Mouse (Mus musculus): Measurements from ENCODE around the gene Ngfr. TPM values are rescaled to one million over a fixed set of nuclear protein-coding genes. Genes with fewer than 3 reads are reported as not detected.

Gene Ngfr
- polyA plus RNA-seq, 1 experiment = 0.02 TPM

DNA sequence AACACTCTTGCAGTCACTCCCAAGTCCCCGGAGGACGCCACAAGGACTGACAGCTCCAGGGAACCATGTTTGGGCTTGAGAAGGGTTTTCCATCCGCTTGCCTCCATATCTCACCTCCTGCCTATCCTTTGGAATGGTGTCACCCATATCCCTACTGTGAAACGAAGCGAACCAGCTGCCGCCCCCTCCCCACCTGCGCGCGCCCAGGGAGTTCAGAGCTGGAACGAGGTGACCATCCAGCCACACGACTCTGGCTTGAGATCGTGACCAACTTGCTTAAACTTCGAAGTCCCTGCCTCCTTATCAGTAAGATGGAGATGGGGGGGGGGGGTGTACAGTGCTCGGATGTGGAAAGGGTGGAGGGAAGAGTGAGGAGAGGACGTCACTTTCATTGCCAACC, 1.9 kb downstream of the Ngfr start:
- Histone ChIP-seq H3ac (ENCODE audit: control insufficient read depth, insufficient read length, low read depth) (no peak overlapping the region), H3K79me2 (ENCODE audit: control insufficient read depth, insufficient read depth) (no peaks in the 10 kb centered on the region), H3K36me3 (ENCODE audit: control insufficient read depth, insufficient read depth) (no peaks in the 10 kb centered on the region), H3K27me3 (ENCODE audit: control insufficient read depth, insufficient read depth, insufficient read length) (peaks cover 62% of the 10 kb centered on the region), H3K79me3 (ENCODE audit: low read depth) (no peaks in the 10 kb centered on the region), H3K4me3 (ENCODE audit: insufficient read depth, poor library complexity, severe bottlenecking) (no peak overlapping the region)
- TF ChIP-seq MYOD1 (IDR thresholded peaks at IDR 0.05; ENCODE audit: control insufficient read depth, insufficient read length, low read depth) (no peak), USF1 (IDR thresholded peaks at IDR 0.05; ENCODE audit: low read depth) (no peak), FOSL1 (IDR thresholded peaks at IDR 0.05; ENCODE audit: insufficient read depth, low read length, poor library complexity, severe bottlenecking) (no peak), MAX (IDR thresholded peaks at IDR 0.05) (no peak), CEBPB (IDR thresholded peaks at IDR 0.05; ENCODE audit: low read depth) (no peak), CTCF (IDR thresholded peaks at IDR 0.05; ENCODE audit: control insufficient read depth, insufficient read depth, insufficient read length) (no peak), MYOG (IDR thresholded peaks at IDR 0.05; ENCODE audit: control insufficient read depth, extremely low read depth, insufficient read length) (no peak)

DNA sequence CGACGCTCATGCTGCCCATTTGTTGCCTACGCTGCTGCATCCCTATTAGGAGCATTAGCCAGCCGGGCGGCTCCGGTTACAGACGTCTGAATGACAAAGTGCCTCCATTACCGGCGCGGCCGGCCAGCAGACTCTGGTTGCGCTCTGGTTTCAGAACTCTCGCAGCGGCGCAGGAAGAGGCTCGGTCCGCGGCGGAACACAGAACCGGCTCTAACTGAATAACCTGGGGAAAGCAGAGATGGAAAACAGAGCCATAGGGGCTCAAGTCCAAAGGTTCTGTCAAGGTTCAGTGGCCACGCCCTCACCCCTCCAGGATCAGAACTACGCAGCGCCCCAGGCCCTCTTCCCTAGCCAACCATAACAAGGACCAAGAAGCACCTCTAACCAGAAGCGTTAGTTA, 2.3 kb downstream of the Ngfr start:
- no peak overlapping the region for H3ac ChIP-seq (ENCODE audit: control insufficient read depth, insufficient read length, low read depth)
- no peaks in the 10 kb centered on the region for H3K79me2 ChIP-seq (ENCODE audit: control insufficient read depth, insufficient read depth)
- TF ChIP-seq MYOD1 (IDR thresholded peaks at IDR 0.05; ENCODE audit: control insufficient read depth, insufficient read length, low read depth) (no peak), CEBPB (IDR thresholded peaks at IDR 0.05; ENCODE audit: low read depth) (no peak), MAX (IDR thresholded peaks at IDR 0.05) (no peak), FOSL1 (IDR thresholded peaks at IDR 0.05; ENCODE audit: insufficient read depth, low read length, poor library complexity, severe bottlenecking) (no peak), USF1 (IDR thresholded peaks at IDR 0.05; ENCODE audit: low read depth) (no peak), CTCF (IDR thresholded peaks at IDR 0.05; ENCODE audit: control insufficient read depth, insufficient read depth, insufficient read length) (no peak), MYOG (IDR thresholded peaks at IDR 0.05; ENCODE audit: control insufficient read depth, extremely low read depth, insufficient read length) (no peak)
- peaks cover 61% of the 10 kb centered on the region for H3K27me3 ChIP-seq (ENCODE audit: control insufficient read depth, insufficient read depth, insufficient read length)
- no peaks in the 10 kb centered on the region for H3K79me3 ChIP-seq (ENCODE audit: low read depth)
- no peak overlapping the region for H3K4me3 ChIP-seq (ENCODE audit: insufficient read depth, poor library complexity, severe bottlenecking)
- H3K36me3 ChIP-seq (ENCODE audit: control insufficient read depth, insufficient read depth) = no peaks in the 10 kb centered on the region

DNA sequence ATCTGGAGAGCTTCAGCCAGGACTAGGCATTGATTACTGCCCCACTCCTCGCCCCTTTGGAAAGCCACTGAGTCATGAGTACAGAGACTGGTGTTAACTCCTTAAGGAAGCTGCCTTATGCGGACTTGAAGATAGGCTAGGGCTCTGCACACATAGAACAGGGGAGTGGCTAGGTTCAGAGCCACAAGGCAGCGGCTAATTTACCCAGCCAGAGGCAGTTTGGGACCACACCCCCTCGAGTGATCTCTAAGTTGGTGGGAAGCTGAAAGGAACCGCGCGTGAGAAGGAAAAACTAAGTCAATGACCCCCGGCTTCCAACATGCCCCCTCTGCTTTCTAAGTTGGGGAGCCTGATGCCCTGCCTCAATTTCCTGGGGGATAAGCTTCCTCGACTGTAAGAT, 2.9 kb downstream of the Ngfr start:
- TF ChIP-seq MYOD1 (IDR thresholded peaks at IDR 0.05; ENCODE audit: control insufficient read depth, insufficient read length, low read depth) (no peak), FOSL1 (IDR thresholded peaks at IDR 0.05; ENCODE audit: insufficient read depth, low read length, poor library complexity, severe bottlenecking) (no peak), CEBPB (IDR thresholded peaks at IDR 0.05; ENCODE audit: low read depth) (no peak), CTCF (IDR thresholded peaks at IDR 0.05; ENCODE audit: control insufficient read depth, insufficient read depth, insufficient read length) (no peak), USF1 (IDR thresholded peaks at IDR 0.05; ENCODE audit: low read depth) (no peak), MAX (IDR thresholded peaks at IDR 0.05) (no peak), MYOG (IDR thresholded peaks at IDR 0.05; ENCODE audit: control insufficient read depth, extremely low read depth, insufficient read length) (no peak)
- peaks cover 67% of the 10 kb centered on the region for H3K27me3 ChIP-seq (ENCODE audit: control insufficient read depth, insufficient read depth, insufficient read length)
- no peaks in the 10 kb centered on the region for H3K36me3 ChIP-seq (ENCODE audit: control insufficient read depth, insufficient read depth)
- H3K79me2 ChIP-seq (ENCODE audit: control insufficient read depth, insufficient read depth) = no peaks in the 10 kb centered on the region
- H3K79me3 ChIP-seq (ENCODE audit: low read depth) = no peaks in the 10 kb centered on the region
- H3K4me3 ChIP-seq (ENCODE audit: insufficient read depth, poor library complexity, severe bottlenecking) = no peak overlapping the region
- H3ac ChIP-seq (ENCODE audit: control insufficient read depth, insufficient read length, low read depth) = no peak overlapping the region

DNA sequence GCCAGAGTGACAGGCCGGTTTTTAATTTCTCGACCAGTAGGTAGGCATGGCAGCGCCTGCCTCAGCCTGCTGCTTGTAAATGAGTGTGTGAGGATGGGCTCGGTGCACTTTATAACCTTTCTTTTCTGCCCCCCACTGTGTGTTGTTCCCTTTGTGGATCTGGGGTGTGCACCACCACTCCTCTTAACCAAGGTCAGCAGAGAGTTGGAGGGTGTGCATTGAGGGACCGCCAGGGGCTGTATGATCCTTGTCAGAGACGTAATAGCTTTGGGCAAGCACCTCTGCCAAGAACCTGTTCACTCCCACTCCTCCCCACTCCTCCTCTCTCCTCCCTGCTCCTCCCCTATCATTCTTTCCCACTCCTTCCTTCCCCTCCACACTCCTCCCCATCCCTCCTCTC, 4.1 kb downstream of the Ngfr start:
- TF ChIP-seq CTCF (IDR thresholded peaks at IDR 0.05; ENCODE audit: control insufficient read depth, insufficient read depth, insufficient read length) (no peak), USF1 (IDR thresholded peaks at IDR 0.05; ENCODE audit: low read depth) (no peak), FOSL1 (IDR thresholded peaks at IDR 0.05; ENCODE audit: insufficient read depth, low read length, poor library complexity, severe bottlenecking) (no peak)
- H3K36me3 ChIP-seq (ENCODE audit: control insufficient read depth, insufficient read depth) = no peaks in the 10 kb centered on the region
- H3K4me3 ChIP-seq (ENCODE audit: insufficient read depth, poor library complexity, severe bottlenecking) = no peak overlapping the region
- no peak overlapping the region for H3ac ChIP-seq (ENCODE audit: control insufficient read depth, insufficient read length, low read depth)
- peaks cover 72% of the 10 kb centered on the region for H3K27me3 ChIP-seq (ENCODE audit: control insufficient read depth, insufficient read depth, insufficient read length)
- no peaks in the 10 kb centered on the region for H3K79me2 ChIP-seq (ENCODE audit: control insufficient read depth, insufficient read depth)
- H3K79me3 ChIP-seq (ENCODE audit: low read depth) = no peaks in the 10 kb centered on the region

DNA sequence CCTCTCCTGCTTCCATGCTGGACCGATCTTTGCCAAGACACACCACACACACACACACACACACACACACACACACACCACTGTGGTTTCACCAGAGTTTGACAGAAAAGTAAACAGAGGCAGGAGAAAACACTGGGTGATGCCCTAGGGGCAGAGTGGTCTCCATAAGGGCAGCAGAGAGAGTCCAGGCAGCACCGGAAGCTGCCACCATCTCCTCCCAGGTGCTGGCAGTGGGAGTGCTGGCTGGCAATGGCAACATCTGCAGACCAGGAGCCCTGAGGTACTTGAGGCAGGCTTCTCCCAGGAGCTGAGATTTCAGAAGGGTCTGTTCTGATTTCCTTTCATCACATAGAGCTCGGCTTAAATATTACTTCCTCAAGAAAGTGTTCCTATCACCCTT, 5.3 kb downstream of the Ngfr start:
- Histone ChIP-seq H3K4me3 (ENCODE audit: insufficient read depth, poor library complexity, severe bottlenecking) (no peak overlapping the region), H3K36me3 (ENCODE audit: control insufficient read depth, insufficient read depth) (no peaks in the 10 kb centered on the region), H3ac (ENCODE audit: control insufficient read depth, insufficient read length, low read depth) (no peak overlapping the region), H3K79me2 (ENCODE audit: control insufficient read depth, insufficient read depth) (no peaks in the 10 kb centered on the region), H3K79me3 (ENCODE audit: low read depth) (no peaks in the 10 kb centered on the region), H3K27me3 (ENCODE audit: control insufficient read depth, insufficient read depth, insufficient read length) (peaks cover 68% of the 10 kb centered on the region)
- no peak for TF ChIP-seq MYOG (IDR thresholded peaks at IDR 0.05; ENCODE audit: control insufficient read depth, extremely low read depth, insufficient read length)
- no peak for TF ChIP-seq MAX (IDR thresholded peaks at IDR 0.05)
- TF ChIP-seq CTCF (IDR thresholded peaks at IDR 0.05; ENCODE audit: control insufficient read depth, insufficient read depth, insufficient read length) = no peak
- TF ChIP-seq FOSL1 (IDR thresholded peaks at IDR 0.05; ENCODE audit: insufficient read depth, low read length, poor library complexity, severe bottlenecking) = no peak
- no peak for TF ChIP-seq CEBPB (IDR thresholded peaks at IDR 0.05; ENCODE audit: low read depth)
- no peak for TF ChIP-seq USF1 (IDR thresholded peaks at IDR 0.05; ENCODE audit: low read depth)
- no peak for TF ChIP-seq MYOD1 (IDR thresholded peaks at IDR 0.05; ENCODE audit: control insufficient read depth, insufficient read length, low read depth)

DNA sequence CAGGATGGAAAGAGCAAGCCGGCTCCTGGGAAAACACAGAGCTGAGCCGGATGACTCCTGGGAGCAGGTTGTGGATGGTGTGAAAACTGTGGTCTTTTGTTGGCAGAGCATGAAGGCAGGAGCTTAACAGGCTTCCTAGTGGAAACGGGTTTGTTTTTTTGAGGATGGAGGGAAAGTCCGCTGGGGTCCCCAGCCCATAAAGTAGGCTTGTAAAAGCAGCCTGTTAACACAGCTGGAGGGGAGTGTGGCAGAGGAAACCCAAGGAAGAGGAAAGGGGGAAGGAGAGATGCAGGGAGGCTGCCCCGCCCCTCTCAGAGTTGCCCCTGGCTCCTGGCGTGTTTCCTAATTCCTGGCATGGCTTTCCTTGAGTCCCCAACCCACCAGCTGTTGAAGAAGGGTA, 8.1 kb downstream of the Ngfr start:
- H3K36me3 ChIP-seq (ENCODE audit: control insufficient read depth, insufficient read depth) = no peaks in the 10 kb centered on the region
- no peak overlapping the region for H3ac ChIP-seq (ENCODE audit: control insufficient read depth, insufficient read length, low read depth)
- TF ChIP-seq USF1 (IDR thresholded peaks at IDR 0.05; ENCODE audit: low read depth) (no peak), MYOD1 (IDR thresholded peaks at IDR 0.05; ENCODE audit: control insufficient read depth, insufficient read length, low read depth) (no peak), FOSL1 (IDR thresholded peaks at IDR 0.05; ENCODE audit: insufficient read depth, low read length, poor library complexity, severe bottlenecking) (no peak), CTCF (IDR thresholded peaks at IDR 0.05; ENCODE audit: control insufficient read depth, insufficient read depth, insufficient read length) (no peak), MYOG (IDR thresholded peaks at IDR 0.05; ENCODE audit: control insufficient read depth, extremely low read depth, insufficient read length) (no peak), MAX (IDR thresholded peaks at IDR 0.05) (no peak), CEBPB (IDR thresholded peaks at IDR 0.05; ENCODE audit: low read depth) (no peak)
- no peak overlapping the region for H3K4me3 ChIP-seq (ENCODE audit: insufficient read depth, poor library complexity, severe bottlenecking)
- H3K27me3 ChIP-seq (ENCODE audit: control insufficient read depth, insufficient read depth, insufficient read length) = peaks cover 53% of the 10 kb centered on the region
- no peaks in the 10 kb centered on the region for H3K79me3 ChIP-seq (ENCODE audit: low read depth)
- no peaks in the 10 kb centered on the region for H3K79me2 ChIP-seq (ENCODE audit: control insufficient read depth, insufficient read depth)

Data from C2C12 (cell line).